Mouse (Mus musculus) embryonic fibroblast, embryonic 13.5 days (primary cell): ENCODE data around the gene Ttc39b. TPM values are rescaled to one million over a fixed set of nuclear protein-coding genes. Genes with fewer than 3 reads are reported as not detected.

Experiments
- H3K27ac ChIP-seq: 2 replicates; pipeline ENCODE4 v1.5.1; 2012; ENCODE audit warnings: low read length, control low read depth, inconsistent platforms; ENCODE audit not compliant: insufficient read depth
- H3K4me1 ChIP-seq: 2 replicates; pipeline ENCODE4 v1.6.1; 2011; ENCODE audit warnings: low read length; ENCODE audit not compliant: control insufficient read depth, insufficient read depth
- H3K4me3 ChIP-seq: 2 replicates; pipeline ENCODE4 v1.5.1; 2011; ENCODE audit warnings: mild to moderate bottlenecking, control low read depth, low read length; ENCODE audit not compliant: insufficient read depth
- CTCF ChIP-seq: IDR thresholded peaks from 2 replicates; pipeline ENCODE4 v1.5.1; 2011; ENCODE audit warnings: mild to moderate bottlenecking, control low read depth, low read length, moderate library complexity, borderline replicate concordance; ENCODE audit not compliant: insufficient read depth
- POLR2A ChIP-seq: IDR thresholded peaks from 2 replicates; pipeline ENCODE4 v1.6.1; 2011; ENCODE audit warnings: low read depth, mild to moderate bottlenecking, control low read depth, low read length, moderate library complexity
- polyA plus RNA-seq: library from polyadenylated mRNA; stranded (reverse); fragments of >200 nt; gene quantifications from 2 replicates; pipeline ENCODE4 v1.2.4, GENCODE M21; 2011; ENCODE audit warnings: low read depth; ENCODE audit not compliant: missing spikeins, insufficient read length

The Ttc39b gene
- polyA plus RNA-seq, 1 experiment: 34.6 TPM

DNA sequence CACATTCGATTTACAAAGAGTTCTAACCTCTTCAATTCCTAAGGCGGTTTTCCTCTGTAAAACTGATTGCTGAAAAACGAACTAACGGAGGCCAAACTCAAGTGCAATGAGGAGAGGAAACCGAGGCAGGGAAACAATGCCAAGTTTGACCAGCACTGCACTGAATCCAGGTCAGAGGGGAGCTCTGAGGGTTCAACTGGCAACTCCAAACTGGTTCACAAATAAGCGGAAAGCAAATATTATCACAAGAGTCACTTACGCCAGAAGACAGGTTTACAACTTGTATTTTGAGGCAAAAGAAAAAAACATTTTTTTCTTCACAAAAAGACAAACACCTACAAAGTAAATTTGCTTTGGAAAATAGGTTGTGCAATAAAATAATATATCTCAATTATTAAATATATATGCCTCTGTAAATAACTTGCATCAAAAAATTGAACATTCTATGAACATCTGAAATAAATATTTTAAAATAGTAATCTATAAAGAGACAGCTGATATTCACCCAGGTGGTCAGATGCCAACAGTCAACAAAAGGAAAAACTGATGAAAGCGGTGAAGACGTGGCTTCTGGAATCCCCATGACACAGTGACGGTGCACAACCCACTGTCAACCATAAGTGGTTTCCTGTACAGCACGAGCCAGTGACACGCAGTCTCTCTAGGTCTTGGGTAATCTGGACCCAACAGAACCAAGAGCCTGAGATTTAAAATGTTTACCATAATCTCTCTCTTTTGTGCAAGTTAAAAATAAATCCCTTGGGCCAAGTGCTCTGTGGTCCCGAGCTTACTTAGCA lies 103.1 kb downstream of the Ttc39b start:
- Histone ChIP-seq H3K4me3 (no peak overlapping the region), H3K27ac (no peak overlapping the region), H3K4me1 (no peaks in the 10 kb centered on the region)
- TF ChIP-seq POLR2A (no peak), CTCF (no peak)

- no peak overlapping the region for H3K27ac ChIP-seq
- peaks cover 3% of the 10 kb centered on the region; the same call in 1 of the 2 replicates for H3K4me1 ChIP-seq
- TF ChIP-seq CTCF: no peak
- TF ChIP-seq POLR2A: no peak
- no peak overlapping the region for H3K4me3 ChIP-seq
These were observed 104.8 kb downstream of the Ttc39b start for GRCm38 (mm10) chr4:83219253-83219652.

GRCm38 (mm10) chr4:83217128-83217527 lies 106.9 kb downstream of the Ttc39b start:
- H3K4me1 ChIP-seq: peaks cover 5% of the 10 kb centered on the region; the same call in 1 of the 2 replicates
- no peak overlapping the region for H3K4me3 ChIP-seq
- no peak for TF ChIP-seq CTCF
- no peak for TF ChIP-seq POLR2A
- no peak overlapping the region for H3K27ac ChIP-seq

DNA sequence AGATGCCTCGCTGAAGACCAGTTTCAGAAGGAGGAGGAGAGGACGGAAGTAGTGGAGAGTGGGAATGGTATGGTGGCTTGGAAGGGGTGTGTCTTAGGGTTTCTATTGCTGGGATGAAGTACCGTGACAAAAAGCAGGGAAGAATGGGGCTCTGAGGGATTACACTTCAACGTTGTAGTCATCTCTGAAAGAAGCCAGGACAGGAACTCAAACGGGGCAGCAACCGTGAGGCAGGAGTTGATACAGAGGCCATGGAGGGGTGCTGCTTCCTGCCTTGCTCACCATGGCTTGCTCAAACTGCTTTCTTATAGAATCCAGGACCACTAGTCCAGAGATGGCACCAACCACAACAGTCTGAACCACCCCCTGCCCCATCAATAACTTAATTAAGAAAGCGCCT lies 107.7 kb downstream of the Ttc39b start:
- H3K4me1 ChIP-seq: peaks cover 5% of the 10 kb centered on the region; the same call in 1 of the 2 replicates
- 0 out of 2 replicates have a peak overlapping the region, but pooled peaks have one; percentile 97 for H3K27ac ChIP-seq
- H3K4me3 ChIP-seq: no peak overlapping the region
- TF ChIP-seq POLR2A (no peak), CTCF (no peak)

DNA sequence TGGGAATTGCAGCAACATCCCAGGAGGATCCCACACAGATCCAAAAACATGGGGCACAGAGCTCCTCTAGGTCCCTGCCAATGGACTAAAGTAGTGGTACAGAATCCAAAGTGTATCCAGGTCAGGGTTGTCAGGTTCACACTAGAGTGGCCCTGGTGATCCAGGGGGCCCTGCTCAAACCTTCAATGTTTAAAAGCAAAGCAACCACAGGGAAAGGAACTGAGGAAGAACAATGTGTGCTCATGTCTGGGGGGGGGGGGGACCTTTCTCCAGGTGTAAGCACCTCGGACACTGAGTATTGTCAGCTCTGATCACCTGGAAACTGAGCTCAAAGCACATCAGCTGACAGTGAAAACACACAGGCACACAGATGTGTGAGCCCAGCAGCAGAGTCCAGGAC lies 108.3 kb downstream of the Ttc39b start:
- H3K4me1 ChIP-seq: peaks cover 5% of the 10 kb centered on the region; the same call in 1 of the 2 replicates
- TF ChIP-seq POLR2A (no peak), CTCF (no peak)
- no peak overlapping the region for H3K4me3 ChIP-seq
- peak overlapping the region; percentile 97 for H3K27ac ChIP-seq

DNA sequence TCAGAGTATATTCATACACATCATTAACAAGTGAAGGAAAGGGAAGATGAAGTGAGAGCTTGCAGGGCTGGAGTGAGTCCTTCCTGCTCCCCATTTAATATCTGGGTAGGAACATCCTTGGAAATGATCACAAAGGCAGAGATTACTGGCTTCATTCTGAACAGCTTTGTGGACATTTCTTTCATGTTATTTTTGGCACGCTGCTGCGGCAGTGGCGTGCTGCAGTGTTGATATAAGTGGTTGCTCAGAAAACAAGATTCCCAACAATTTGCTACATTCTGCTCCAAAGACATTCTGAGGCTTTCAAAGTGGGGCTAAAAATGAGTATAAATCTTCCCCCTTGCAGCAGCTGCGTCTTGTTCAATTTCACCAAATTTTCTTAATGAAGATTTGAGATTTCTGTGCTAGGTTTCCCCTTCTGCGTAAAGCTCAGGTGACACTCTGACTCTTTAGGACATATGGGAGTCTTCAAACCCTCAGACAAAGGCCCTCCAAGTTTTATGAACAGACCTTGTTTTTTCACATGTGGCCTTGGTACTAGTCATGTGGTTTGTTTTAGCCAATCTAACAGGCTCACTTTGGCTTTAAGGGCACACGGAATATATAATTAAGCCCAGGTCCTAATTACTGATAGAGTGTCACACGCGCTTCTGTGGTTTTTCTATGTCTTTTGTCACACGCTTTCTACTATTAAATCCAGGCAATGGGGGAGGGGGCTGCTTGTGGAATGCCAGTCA lies 109.1 kb downstream of the Ttc39b start:
- TF ChIP-seq CTCF: no peak
- no peak for TF ChIP-seq POLR2A
- Histone ChIP-seq H3K4me1 (peaks cover 5% of the 10 kb centered on the region; the same call in 1 of the 2 replicates), H3K4me3 (no peak overlapping the region), H3K27ac (peak overlapping the region; percentile 97)

- Histone ChIP-seq H3K4me3 (no peak overlapping the region), H3K27ac (peak overlapping the region; percentile 50; the same call in 1 of the 2 replicates), H3K4me1 (peaks cover 5% of the 10 kb centered on the region; the same call in 1 of the 2 replicates)
- TF ChIP-seq POLR2A: no peak
- no peak for TF ChIP-seq CTCF
These were observed 110.3 kb downstream of the Ttc39b start for GRCm38 (mm10) chr4:83213752-83214151.

GRCm38 (mm10) chr4:83211709-83212108 lies 112.3 kb downstream of the Ttc39b start:
- peaks cover 5% of the 10 kb centered on the region; the same call in 1 of the 2 replicates for H3K4me1 ChIP-seq
- no peak overlapping the region for H3K4me3 ChIP-seq
- TF ChIP-seq CTCF: no peak
- TF ChIP-seq POLR2A: no peak
- no peak overlapping the region for H3K27ac ChIP-seq

GRCm38 (mm10) chr4:83210437-83210836 lies 113.6 kb downstream of the Ttc39b start:
- Histone ChIP-seq H3K4me3 (no peak overlapping the region), H3K27ac (no peak overlapping the region), H3K4me1 (peaks cover 5% of the 10 kb centered on the region; the same call in 1 of the 2 replicates)
- TF ChIP-seq CTCF: no peak
- TF ChIP-seq POLR2A: no peak
